Mouse (Mus musculus) spleen, adult 2 months (tissue): Measurements from ENCODE around the gene Syngr1.

ENCODE experiments used
- CTCF ChIP-seq: fragments of 200-500 bp; IDR thresholded peaks from 2 replicates; pipeline ENCODE4 v1.5.1; 2011; ENCODE audit warnings: mild to moderate bottlenecking, inconsistent platforms; ENCODE audit not compliant: insufficient read depth, insufficient read length, insufficient replicate concordance; ENCODE audit errors: extremely low read depth
- POLR2A ChIP-seq: fragments of 200-500 bp; IDR thresholded peaks from 2 replicates; pipeline ENCODE4 v1.6.1; 2011; ENCODE audit warnings: low read depth, low read length, inconsistent platforms

DNA sequence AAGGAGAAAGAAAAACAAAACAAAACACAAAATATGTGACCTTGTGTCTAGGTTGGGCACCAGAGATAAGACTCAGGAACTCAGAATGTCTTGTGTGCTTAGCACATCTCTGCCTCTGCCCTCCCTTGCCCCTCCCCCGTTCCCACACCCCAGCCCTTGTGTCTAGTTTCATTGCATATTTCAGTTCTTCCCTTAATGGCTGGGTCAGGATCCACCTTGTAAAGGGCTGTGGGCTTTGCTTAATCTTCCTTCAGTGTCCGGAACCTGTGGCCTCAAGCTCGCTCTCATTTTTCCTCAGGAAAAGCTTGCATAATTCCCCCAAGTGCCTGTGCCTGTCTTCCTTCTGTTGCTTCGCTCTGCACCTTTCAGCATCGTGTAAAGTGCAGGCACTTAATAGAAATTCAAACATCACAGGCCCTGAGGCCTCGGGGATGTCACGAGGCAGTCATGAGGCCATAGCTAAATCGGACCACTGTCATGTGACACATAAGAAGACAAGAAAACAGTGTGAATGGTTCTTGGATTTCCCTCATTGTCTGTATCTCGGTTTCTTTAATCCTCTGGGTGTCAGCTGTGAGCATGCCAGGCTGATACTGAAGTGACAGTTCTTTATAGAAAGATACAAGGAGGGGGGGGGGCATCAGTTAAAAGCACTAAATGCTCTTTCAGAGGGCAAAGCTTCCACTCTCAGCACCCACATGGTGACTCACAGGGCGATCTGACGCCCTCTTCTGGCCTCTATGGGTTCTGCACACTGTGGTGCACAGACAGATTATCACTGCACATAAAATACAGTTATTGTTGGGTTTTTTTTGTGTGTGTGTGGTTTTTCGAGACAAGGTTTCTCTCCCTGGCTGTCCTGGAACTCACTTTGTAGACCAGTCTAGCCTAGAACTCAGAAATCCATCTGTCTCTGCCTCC, 14.6 kb downstream of the Syngr1 start:
- TF ChIP-seq POLR2A = no peak
- no peak for TF ChIP-seq CTCF
